Mouse (Mus musculus) yolk sac, embryonic 10.5 days (tissue): ENCODE measurements around the gene Zdhhc6.

Experiments used
- DNase-seq: peaks from one replicate; pipeline ENCODE4 v3.0.0-alpha.2; 2017; ENCODE audit warnings: low spot score

Gene Zdhhc6

GRCm38 (mm10) chr19:55257656-55258375 lies 58.0 kb downstream of the Zdhhc6 start:
- peak; percentile 72 for DNase-seq

- DNase-seq: no peak
These were observed 59.7 kb downstream of the Zdhhc6 start for GRCm38 (mm10) chr19:55256156-55256555.

- DNase-seq: no peak
These were observed 61.3 kb downstream of the Zdhhc6 start for GRCm38 (mm10) chr19:55254513-55255016.

GRCm38 (mm10) chr19:55253570-55254441 lies 62.0 kb downstream of the Zdhhc6 start:
- DNase-seq: peak; percentile 73

DNA sequence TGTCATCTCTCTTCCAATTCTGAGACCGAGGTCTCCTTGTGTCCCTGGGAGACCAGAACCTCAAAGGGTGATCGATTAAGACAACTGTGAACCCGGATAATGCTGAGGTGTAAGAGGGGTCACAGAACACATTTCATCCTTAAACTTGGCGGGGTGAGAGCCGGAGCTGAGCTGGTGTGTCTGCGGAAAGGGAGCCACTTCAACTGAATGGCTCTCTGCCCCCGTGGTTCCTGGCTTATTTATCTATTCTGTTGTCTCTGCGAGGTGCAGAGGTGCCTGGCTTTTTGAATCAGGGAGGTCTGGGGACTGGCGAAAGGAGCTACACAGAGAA lies 62.6 kb downstream of the Zdhhc6 start:
- no peak for DNase-seq

DNA sequence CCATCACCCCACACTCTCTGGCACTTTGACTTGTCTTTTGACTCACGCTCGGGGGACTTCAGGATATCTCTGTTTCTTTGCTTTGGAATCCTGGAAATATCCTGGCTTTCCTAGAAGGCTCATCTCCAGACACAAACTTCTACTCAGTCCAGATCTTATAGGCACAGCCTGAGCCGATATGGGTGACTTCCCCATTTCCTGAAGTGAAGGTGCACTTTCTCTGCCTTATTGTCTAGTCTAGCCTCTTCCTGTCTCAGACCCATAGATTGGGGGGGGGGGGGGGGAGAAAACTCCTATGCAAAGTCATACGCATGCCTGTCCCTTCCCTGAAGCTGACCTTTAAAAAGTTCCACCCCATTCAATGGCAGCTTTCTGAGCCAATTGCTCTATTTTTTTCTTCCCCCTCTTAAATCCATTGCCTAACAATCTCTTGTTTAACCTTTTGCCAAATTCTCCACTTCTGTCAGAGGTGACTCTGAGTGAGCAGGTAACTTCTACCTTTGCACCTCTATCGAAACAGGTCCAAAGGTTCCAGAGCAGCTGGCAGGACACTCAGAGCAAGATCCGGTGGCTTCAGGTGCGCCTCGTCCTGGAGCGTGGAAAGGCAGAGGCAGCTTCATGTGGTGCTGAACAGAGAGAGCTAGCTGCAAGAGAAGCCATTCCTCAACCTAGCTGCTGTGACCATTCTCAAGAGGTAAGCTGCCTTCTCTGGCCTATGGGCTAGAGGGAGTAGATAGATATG lies 64.3 kb downstream of the Zdhhc6 start, which contains the start of gene Acsl5:
TSS of gene Acsl5 (plus strand) at position 556 of the 742 bp plus-strand sequence.
- peak; percentile 47 for DNase-seq

DNA sequence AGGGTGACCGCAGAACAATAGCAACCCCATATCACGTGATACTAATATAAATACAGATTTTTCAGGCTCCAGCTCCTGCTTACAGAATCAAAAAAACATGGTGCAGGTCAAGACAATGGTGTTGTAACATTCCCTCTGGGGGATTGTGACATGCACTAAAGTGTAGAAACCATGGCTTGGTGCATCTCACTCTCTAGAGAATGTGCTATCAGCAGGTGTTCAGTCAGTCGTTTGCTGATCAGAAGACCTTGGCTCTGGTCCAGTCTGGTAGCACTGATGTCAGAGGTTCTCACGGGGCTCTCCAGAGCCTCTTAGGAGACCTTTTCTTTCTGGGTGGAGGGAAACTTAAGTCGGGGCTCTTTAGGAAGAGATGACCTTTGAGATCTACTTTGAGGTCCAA lies 65.4 kb downstream of the Zdhhc6 start:
- DNase-seq: no peak

GRCm38 (mm10) chr19:55247991-55248520 lies 67.8 kb downstream of the Zdhhc6 start:
- peak; percentile 22 for DNase-seq

DNA sequence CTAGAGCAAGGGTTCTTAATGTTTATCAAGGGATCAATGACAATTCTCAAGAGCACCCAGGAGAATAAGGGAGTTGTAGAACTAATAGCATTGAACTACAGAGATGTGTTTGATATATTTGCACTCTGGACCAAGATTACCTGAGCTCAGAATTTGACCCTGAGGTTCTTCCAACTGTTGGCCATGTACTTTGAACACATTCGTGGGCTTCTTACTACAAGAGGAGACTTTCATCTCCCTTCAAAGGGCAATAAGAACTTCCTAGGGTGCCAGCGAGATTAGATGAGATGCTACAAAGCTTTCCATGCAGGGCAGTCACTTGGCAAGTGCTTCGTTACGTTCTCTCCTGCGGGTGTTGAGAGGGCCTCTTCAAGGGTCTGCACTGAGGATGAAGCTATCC lies 68.3 kb downstream of the Zdhhc6 start:
- DNase-seq: no peak

- peak; percentile 32 for DNase-seq
These were observed 71.0 kb downstream of the Zdhhc6 start for GRCm38 (mm10) chr19:55244791-55245231.

- DNase-seq: no peak
These were observed 74.6 kb downstream of the Zdhhc6 start, which contains the start of gene Gucy2g for GRCm38 (mm10) chr19:55241186-55241645. Gucy2g (minus strand) TSS chr19:55241236.

GRCm38 (mm10) chr19:55239766-55240426 lies 75.9 kb downstream of the Zdhhc6 start:
- DNase-seq: no peak

DNA sequence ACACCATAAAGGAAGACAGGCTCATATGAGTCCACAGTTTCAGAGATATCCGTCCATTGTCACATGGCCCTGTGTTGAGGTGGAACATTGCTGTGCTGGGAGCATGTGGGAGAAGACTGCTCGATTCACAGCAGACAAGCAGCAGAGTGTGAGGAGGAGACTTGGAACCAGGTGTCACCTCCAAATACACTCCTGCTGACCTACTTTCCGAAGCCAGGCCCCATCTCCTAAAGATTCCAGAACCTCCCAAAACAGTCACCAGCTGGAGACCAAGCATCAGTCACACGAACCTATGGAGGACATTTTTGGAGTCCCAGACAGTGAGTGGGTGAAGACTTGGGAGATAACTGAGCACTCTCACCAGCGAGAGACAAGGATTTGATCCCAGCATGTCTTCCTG lies 79.3 kb downstream of the Zdhhc6 start:
- no peak for DNase-seq

GRCm38 (mm10) chr19:55236026-55236425 lies 79.8 kb downstream of the Zdhhc6 start:
- DNase-seq: no peak

- DNase-seq: peak; percentile 18
These were observed 83.7 kb downstream of the Zdhhc6 start for GRCm38 (mm10) chr19:55232136-55232535.

DNA sequence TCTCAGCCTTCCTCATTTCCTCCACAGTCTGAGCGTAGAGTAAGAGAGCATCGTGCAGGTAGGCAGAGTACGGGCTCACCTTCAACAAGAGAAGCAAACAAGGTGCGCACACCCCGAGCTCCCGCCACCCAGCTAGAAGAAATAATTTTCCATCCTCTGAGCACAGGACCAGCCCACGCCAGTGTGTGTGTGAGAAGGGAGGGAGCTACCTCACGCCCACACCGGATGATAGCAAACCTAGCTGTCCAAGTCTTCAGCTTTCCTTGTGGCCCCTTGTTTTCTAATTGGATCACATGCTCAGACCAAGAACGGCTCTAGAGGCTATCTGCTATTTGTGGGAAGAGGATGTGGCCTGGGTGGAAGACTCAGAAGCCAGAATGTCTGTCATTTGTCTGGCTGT lies 84.8 kb downstream of the Zdhhc6 start:
- no peak for DNase-seq

DNA sequence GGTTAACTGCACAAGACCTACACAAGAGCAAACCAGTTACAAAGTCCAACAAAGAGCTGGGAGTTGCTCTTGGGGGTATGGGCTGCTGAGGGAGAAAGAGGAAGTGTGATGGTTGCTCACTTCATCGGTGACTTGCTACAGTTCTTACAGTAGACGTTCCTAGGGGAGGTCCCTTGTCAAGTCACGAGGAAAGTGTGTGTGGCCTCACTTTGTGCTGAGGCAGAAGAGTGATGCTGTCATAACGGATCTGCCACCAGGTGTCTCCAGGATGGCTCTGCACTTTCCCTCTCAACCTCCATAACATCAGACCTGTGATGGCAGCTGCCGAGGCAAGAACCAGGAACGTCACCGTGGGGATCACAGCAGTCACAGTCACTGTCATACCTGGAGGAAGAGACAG lies 88.7 kb downstream of the Zdhhc6 start:
- no peak for DNase-seq

DNA sequence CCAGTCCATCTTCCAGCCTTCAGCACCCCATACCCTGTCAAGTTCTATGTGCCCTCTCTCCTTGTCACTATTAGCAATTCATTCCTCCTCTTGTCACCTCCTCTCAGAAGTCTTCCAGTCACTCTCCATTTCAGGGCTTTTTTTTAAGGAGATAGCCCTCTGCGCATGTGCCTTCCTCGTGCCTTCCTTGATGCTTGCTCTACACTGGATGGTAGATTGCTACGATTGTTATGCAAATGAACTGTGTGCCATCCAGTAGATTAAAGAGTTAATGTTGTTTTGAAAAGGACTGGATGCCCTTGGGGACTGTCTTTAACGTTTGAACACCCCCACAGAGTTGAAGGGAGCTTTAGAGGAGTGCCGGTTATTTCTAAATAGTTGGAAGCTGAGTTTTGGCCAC lies 89.2 kb downstream of the Zdhhc6 start:
- DNase-seq: no peak

DNA sequence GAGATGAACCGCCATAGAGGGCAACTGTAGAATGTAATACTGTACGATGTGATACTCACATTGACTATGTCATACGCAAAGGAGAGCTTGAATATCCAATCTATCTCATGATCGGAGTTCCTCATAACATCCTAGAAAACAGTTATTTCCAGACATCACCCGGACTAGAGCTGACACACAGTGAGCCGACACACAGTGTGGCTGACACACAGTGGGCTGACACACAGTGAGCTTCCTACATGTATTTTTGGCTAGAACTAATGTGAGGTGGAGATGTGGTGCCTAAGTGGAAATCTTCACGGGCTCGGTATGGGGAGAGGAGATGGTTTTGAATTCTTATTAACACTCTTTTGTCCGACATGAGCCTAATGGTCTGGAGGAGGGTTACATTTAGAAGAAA lies 93.6 kb downstream of the Zdhhc6 start:
- DNase-seq: no peak
